Mouse (Mus musculus) splenic B cell, adult 2 months (primary cell): Measurements from ENCODE around the gene Keap1.
"Not testable (repeated sequence)": the region's sequence is repeated elsewhere in the genome, so short reads cannot be mapped to it uniquely, and the experiment has no call there.

Source experiments
- DNase-seq: peaks from one replicate; pipeline ENCODE4 v3.0.0-alpha.2; 2011; ENCODE audit warnings: low read depth, low spot score
- H3K27me3 ChIP-seq: 2 replicates; pipeline ENCODE4 v1.6.1; 2012; ENCODE audit warnings: mild to moderate bottlenecking, low read length, moderate library complexity, mixed read lengths; ENCODE audit not compliant: control insufficient read depth, poor library complexity, insufficient read depth, severe bottlenecking
- H3K36me3 ChIP-seq: 2 replicates; pipeline ENCODE4 v1.6.1; 2012; ENCODE audit warnings: mild to moderate bottlenecking, low read length, moderate library complexity, mixed read lengths; ENCODE audit not compliant: control insufficient read depth, poor library complexity, insufficient read depth, severe bottlenecking

Gene Keap1

DNA sequence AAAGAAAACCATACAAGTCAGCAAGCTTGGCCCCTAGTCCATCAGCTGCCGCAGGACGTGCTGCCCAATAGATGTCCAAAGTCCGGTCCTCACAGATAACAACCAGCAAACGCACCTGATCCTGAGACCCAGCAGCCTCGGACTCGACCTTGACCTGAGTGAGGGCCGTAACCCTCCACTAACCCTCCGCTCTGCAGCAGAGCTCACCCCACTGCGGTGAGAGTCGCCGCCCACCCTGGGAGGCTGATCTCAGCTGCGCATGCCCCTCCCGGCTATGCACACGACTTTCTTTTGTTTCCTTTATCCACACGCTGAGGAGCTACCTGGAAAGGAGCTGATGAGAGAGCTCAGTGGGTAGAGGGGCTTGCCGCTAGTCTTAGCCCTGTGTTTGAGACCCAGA, 11.8 kb downstream of the Keap1 start:
- DNase-seq: no peak
- Histone ChIP-seq H3K36me3 (peaks cover 2% of the 10 kb centered on the region; the same call in 1 of the 2 replicates), H3K27me3 (no peaks in the 10 kb centered on the region)

DNA sequence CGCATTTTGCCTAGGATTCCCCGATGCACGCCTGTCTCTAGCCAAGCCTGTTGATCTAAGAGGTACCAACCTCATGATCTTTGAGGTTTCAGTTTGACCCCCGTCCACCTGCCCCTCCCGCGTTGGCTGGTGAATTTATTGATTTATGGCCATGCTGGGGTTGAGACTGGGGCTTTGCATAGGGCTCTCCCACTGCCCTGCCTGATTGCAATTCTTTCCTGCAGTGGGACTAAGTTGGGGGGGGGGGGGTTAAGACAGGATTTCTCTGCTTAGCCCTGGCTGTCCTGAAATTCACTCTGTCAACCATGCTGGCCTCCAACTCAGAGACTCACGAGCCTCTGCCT, 13.8 kb downstream of the Keap1 start:
- Histone ChIP-seq H3K27me3 (no peaks in the 10 kb centered on the region), H3K36me3 (no peaks in the 10 kb centered on the region)
- no peak for DNase-seq

DNA sequence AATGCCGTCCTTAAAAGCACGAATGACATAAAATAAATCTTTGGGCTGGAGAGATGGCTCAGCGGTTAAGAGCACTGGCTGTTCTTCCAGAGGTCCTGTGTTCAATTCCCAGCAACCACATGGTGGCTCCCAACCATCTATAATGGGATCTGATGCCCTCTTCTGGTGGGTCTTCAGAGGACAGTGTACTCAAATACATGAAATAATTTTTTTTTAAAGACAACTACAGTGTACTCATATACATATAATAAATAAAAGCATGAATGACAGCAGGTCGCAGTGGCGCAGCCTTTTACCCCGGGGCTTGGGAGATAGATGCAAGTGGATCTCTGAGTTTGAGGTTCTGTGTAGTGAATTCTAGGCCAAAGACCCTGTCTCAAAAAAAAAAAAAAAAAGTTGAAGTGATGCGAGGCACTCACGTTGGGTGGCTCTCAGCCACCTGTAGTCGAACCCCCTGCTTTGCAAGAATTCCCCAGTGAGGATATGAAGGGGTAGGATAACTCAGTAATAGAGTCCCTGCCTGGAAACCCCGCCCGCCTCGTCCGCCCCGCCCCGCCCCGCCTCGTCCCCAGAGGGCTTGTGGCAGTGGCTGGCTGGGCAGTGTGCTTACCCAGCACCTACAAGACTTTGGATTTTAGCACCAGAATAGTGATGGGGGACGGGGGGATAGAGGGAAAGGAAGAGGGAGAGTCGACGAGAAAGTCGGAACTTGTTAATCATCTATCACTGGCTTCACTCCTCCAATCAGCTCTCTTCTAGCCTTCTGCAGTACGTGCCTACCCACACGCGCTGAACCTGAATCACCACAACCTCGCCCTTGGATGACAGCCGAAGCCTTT, 14.4 kb downstream of the Keap1 start:
- Histone ChIP-seq H3K36me3 (no peaks in the 10 kb centered on the region), H3K27me3 (no peaks in the 10 kb centered on the region)
- DNase-seq: peak; percentile 42

DNA sequence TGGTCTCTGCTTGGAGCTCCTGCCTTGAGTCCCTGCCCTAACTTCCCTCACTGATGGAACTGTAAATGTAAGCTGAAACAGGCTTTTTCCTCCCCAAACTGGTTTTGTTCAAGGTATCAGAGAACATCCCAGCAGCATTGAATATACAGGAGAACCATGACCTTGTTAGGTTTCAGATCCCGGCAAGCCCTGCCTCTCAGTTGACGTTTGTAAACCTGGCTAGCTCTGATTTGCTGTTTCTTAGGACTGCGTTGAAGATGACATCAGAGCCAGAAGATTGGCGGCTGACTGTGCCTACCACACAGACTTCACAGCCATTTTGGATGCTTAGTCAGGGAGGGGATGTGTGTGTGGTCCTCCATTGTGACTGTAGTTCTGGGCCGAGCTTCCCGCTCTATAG, 15.3 kb downstream of the Keap1 start:
- Histone ChIP-seq H3K27me3 (no peaks in the 10 kb centered on the region), H3K36me3 (no peaks in the 10 kb centered on the region)
- DNase-seq: no peak

DNA sequence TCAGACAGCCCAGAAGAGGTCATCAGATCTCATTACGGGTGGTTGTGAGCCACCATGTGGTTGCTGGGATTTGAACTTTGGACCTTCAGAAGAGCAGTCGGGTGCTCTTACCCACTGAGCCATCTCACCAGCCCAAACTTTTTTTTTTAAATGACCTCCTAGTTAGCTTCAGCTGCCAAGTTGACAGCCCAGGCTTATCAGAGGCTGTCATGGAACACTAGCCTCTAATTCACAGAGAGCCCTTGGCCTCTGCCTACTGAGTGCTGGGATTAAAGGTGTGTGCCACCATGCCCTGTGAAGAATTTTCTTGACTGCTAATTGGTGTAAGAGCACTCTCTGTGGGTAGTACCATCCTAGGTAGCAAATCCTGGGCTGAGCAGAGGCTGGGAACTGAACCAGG, 15.7 kb downstream of the Keap1 start:
- not testable (repeated sequence) for H3K36me3 ChIP-seq, DNase-seq

DNA sequence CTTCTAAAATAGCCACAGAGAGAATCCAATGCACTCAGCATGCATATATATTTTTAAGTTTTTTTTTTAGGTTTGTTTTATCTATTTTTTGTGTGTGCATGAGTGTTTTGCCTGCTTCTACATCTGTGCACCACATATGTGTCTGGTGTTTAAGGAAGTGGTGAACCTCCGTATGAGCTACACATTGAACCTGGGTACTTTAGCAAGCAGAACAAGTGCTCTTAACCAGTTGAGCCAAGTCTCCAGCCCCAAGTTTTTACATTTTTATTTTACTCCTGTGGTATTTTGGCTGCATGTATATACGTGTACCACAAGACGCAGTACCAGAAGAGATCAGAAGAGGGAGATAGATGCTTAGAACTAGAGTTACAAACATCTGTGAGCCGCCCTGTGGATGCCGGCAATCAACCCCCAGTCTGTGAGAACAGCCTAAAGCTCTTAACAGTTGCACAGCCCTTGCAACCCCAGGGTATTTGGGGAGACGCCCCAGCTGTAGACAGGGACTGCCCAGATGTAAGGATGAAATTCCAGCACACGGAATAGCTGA, 17.7 kb downstream of the Keap1 start:
- peak; percentile 93 for DNase-seq
- H3K27me3 ChIP-seq: no peaks in the 10 kb centered on the region
- no peaks in the 10 kb centered on the region for H3K36me3 ChIP-seq

More for the DNA sequence above, 15.7 kb downstream of the Keap1 start:
- H3K27me3 ChIP-seq: not testable (repeated sequence)

DNA sequence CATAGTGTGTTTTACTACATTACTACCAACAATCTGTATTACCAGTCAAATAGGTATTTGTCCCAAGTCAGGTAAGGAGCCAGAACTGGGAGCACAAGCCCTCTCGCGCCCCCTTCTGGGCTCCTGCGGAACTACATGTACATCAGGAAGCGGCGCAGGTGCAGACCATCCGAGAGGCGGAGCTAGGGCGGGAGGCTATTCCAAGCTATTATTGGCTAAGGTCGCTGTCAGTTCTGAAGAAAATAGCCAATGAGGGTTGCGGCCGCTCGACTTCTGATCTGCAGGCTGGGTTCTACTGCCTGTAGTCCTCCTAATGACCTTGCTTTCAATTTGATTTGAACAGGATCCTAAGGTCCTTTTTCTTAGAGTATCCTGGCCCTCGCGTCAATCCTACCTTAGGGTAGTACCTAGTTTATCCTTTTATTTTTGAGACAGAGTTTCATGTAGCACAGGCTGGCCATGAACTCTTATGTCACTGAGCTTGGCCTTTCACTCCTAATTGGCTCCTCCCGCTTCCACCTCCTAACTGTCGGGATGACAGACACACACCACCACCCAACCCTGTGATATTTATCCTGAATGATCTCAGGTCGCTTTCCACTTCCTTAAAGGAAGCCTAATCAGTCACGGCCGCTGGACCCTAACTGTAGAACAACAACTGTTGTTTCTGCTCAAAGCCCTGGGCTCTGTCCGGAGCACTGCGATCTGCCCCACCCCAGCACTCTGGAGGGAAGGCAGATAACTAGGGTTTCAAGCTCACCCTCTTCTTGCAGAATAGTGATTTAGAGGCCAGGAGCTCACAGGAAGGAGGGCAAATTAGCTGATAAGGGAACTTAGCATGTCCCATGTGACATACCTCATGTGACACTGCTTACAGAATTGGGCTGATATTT, 18.4 kb downstream of the Keap1 start:
- H3K36me3 ChIP-seq: no peaks in the 10 kb centered on the region
- no peaks in the 10 kb centered on the region; the same call in 1 of the 2 replicates for H3K27me3 ChIP-seq
- peak; percentile 97 for DNase-seq

DNA sequence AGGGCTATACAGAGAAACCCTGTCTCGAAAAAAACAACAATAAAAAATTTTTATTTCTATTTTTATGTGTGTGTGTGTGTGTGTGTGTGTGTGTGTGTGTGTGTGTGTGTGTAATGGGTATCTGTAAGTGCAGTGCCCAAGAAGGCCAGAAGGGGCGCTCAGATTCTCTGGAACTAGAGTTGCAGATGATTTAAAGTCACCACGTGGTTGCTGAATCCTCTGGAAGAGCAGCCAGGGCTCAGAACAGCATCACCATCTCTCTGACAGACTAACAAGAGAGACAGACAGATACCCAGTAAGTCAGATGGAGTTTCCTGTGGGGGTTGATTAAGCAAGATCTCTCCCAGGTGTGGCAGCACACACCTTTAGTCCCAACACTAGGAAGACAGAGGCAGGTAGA, 19.3 kb downstream of the Keap1 start:
- peak; percentile 53 for DNase-seq
- no peaks in the 10 kb centered on the region; the same call in 1 of the 2 replicates for H3K27me3 ChIP-seq
- no peaks in the 10 kb centered on the region for H3K36me3 ChIP-seq

DNA sequence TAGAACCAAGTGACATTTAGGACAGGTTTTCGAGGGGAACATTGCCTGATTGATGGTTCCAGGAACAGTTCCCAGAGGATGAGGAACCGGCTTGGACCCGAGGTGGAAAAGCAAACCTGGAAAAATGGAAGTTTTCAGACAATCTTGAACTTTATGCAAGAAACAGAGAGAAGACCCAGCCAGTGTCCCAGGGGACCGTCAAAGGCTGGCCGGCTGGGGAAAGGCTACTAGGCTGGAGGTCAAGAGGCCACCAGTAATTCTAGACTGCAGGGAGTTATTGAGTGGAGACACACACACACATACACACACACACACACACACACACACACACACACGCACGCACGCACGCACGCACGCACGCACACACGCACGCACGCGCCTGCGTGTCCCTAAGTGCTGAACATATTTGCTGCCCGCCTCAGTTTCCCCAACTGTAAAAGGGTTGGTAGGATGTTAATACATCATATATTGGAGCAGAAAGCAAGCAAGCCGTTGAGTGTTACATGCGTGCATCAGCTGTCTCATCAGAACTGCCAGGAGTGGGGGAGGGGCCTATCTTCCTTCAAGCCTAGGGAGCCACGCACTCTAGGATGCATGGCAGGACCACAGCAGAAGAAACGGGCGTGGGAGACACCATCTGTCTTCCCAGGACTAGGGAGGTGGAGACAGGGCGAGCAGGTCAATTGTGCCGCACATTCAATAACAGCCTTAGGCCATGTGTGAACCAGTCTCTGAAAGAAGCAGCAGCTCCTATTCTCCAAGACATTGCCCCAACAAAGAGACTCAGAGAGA, 22.9 kb downstream of the Keap1 start:
- no peaks in the 10 kb centered on the region for H3K36me3 ChIP-seq
- DNase-seq: no peak

DNA sequence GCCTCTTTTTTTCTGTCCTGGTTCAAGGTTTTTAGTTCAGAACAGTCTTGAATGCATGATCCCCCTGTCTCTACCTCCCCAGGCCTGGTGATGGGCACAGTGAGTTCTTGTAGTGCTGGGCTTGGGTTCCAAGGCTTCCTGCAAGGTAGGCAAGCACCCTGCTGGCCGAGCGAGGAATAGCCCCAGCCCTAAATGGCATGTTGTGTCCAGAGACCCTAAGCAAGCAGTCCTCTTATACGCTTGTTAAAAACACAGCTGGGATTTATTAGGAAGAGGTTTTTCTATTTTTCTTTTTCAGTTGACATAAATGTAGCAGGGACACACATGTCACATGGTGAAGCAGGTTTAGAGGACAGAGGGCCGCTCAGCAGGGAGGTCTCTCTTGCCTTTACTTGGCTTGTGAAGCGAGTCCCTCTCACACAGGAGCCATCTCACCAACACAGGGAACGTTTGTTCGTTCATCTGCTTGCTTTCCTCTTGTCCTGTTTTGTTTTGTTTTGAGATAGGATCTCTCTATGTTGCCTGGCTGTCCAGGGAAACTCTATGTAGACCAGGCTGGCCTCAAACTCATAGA, 25.5 kb downstream of the Keap1 start:
- DNase-seq: peak; percentile 66
- no peaks in the 10 kb centered on the region; the same call in 1 of the 2 replicates for H3K36me3 ChIP-seq
- H3K27me3 ChIP-seq: no peaks in the 10 kb centered on the region; the same call in 1 of the 2 replicates

More for the DNA sequence above, 22.9 kb downstream of the Keap1 start:
- H3K27me3 ChIP-seq: no peaks in the 10 kb centered on the region; the same call in 1 of the 2 replicates

DNA sequence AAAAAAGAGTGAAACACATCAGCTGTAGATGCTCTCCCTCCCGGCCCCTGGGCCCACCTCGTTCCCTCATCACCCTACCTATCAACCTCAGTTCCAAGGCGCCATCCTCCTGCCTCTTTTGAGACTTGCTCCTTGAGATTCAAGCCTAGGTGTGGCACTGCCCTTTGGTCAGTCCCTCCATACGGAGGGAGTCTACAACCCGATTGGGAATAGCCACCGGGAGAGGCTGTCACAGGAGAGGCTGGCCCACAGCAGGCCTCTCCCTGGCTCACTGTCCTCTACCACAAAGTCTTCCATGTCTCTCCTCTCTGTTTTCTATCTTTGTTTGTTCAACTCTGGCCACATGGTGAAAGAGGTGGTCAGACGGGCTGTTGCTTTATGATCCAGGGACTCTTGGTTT, 27.5 kb downstream of the Keap1 start:
- Histone ChIP-seq H3K27me3 (no peaks in the 10 kb centered on the region; the same call in 1 of the 2 replicates), H3K36me3 (no peaks in the 10 kb centered on the region; the same call in none of the 2 replicates)
- no peak for DNase-seq

DNA sequence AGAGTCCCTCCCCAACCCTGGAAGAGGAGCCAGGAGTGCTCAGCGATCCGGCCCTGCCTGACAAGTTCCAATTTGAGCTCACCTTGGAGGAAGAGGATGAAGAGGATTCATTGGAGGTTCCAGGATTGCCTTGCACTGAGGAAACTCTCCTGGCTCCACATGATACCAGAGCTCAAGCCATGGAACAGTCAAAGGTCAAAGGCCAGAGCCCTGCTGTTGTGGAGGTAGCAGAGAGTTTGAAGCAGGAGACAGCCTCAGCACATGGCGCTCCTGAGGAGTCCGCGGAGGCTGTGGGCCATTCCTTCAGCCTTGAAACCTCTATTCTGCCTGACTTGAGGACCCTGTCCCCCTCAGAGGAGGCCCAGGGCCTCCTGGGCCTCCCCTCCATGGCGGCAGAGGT, 28.3 kb downstream of the Keap1 start:
- no peaks in the 10 kb centered on the region for H3K27me3 ChIP-seq
- DNase-seq: no peak

DNA sequence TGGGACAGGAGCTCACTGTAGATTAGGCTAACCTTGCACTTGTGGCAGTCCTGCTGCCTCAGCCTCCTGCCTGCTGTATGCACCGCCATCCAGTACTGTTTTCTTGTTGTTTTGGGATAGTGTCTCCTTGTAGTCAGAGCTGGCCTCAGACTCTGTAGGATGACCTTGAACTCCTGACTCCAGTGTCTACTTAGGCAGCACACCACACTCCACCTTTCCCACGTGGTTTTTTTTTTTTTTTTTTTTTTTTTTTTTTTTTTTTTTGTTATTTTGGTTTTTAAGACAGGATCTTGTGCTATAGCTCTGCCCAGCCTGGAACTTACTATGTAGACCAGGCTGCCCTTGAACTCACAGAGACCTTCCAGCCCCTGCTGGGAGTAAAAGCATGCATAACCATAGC, 30.5 kb downstream of the Keap1 start:
- H3K36me3 ChIP-seq: no peaks in the 10 kb centered on the region; the same call in none of the 2 replicates
- no peak for DNase-seq
- no peaks in the 10 kb centered on the region for H3K27me3 ChIP-seq

More for the DNA sequence above, 28.3 kb downstream of the Keap1 start:
- H3K36me3 ChIP-seq: no peaks in the 10 kb centered on the region; the same call in none of the 2 replicates

DNA sequence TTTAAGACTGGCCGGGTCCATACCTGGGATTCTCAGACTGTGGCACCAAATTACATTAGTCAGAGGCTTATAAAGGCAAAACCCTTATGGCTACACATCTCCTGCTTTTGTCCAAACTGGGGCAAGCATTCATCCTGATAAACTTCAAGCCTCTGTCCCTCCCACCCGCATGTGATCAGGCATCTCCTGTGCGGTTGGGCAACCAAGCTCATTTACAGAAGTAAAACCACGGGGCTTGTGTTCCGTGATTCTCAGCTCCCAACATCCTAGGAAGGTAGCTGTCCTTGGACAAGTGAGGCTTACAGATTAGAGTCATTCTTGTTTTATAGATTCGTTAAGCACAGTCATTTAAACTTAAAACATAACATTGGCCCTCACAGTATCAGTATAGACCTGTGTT, 32.3 kb downstream of the Keap1 start:
- H3K36me3 ChIP-seq: no peaks in the 10 kb centered on the region; the same call in none of the 2 replicates

More for the DNA sequence above, 32.3 kb downstream of the Keap1 start:
- H3K27me3 ChIP-seq: no peaks in the 10 kb centered on the region
- no peak for DNase-seq
